8 mouse cellular contexts compared by ENCODE assay signal in the genomic region with DNA sequence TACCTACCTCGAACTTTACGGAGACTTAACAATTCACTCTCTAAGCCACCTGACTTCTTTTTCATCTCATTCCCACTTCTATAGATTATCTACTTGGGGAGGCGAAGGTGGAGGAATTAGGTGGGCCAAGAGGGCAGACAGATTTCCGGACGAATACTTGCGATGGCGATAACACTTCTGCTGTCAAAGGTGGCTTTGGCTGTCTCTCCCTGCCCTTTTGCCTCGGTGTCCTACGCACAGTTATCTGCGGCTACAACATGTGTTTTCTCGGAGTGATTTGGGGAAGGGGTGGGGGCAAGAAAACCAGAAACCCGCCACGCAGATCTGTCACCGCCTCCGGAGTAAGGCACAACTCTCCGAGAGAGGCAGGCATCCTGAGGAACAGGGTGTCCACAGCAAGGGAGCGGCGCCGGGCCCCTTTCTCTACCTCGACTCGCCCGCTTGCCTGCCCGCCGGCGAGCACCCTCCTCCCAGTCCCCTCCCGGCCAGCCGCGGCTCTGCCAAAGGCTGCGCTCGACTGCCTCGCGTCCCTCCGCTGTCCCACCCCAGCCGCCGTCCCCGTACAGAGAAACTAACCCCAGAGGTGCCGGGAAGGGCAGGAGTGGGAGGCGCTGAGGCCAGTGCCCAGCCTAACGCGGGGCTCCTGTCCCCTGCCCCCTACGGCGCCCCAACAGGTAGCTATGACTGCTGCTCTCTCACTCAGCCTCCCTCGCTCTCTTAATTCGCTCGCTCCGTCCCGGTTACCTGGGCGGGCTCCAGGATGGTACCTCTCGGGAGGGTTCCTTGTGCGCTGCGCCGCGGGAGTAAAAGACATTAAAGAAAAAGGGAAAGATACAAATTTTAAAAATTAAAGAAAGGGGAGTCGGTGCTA. TPM values are rescaled to one million over a fixed set of nuclear protein-coding genes. Genes with fewer than 3 reads are reported as not detected.
DNase-seq lines count a peak whose midpoint lies in the region; ATAC-seq and TF ChIP-seq lines count a peak whose summit lies in the region.

No protein-coding gene starts in this region.

- peaks cover 89% of the 10 kb centered on the region for H3K27me3 ChIP-seq in E14TG2a.4 (ENCODE audit: insufficient read depth, low read length)
- peaks cover 27% of the 10 kb centered on the region for H3K27me3 ChIP-seq in forebrain, embryonic 13.5 days
- H3K27me3 ChIP-seq in heart, postnatal 0 days (ENCODE audit: control insufficient read depth, insufficient read depth, low read length), result peaks cover 18% of the 10 kb centered on the region
- peaks cover 32% of the 10 kb centered on the region for H3K27me3 ChIP-seq in lung, embryonic 16.5 days (ENCODE audit: control insufficient read depth, insufficient read depth, low read depth, low read length)

- peak overlapping the region; percentile 74 for H3K9ac ChIP-seq in forebrain, embryonic 13.5 days
- H3K9ac ChIP-seq in heart, postnatal 0 days (replicated peaks; ENCODE audit: low read depth, low read length), result peak overlapping the region; percentile 65
- peak overlapping the region; percentile 77 for H3K9ac ChIP-seq in lung, embryonic 16.5 days (ENCODE audit: low read length)

- H3K4me2 ChIP-seq in forebrain, embryonic 13.5 days, result peak overlapping the region; percentile 99
- peak overlapping the region; percentile 83 for H3K4me2 ChIP-seq in heart, postnatal 0 days (ENCODE audit: low read depth, low read length)
- H3K4me2 ChIP-seq in lung, embryonic 16.5 days (ENCODE audit: low read depth, low read length), result peak overlapping the region; percentile 98

- no peak for TF ChIP-seq EP300 in heart, postnatal 0 days (IDR thresholded peaks at IDR 0.05; ENCODE audit: low read depth)

- TF ChIP-seq CTCF in E14TG2a.4 (conservative IDR thresholded peaks at IDR 0.05; ENCODE audit: low read length), result no peak
- no peak for TF ChIP-seq CTCF in bone marrow, adult 2 months (IDR thresholded peaks at IDR 0.05; ENCODE audit: control insufficient read depth, insufficient read depth, low read length)
- no peak for TF ChIP-seq CTCF in heart, postnatal 0 days (IDR thresholded peaks at IDR 0.05; ENCODE audit: low read depth)

- under 1% methylated on average over 54 of the region's 54 CpGs for WGBS in bone marrow, adult 2 months
- WGBS in forebrain, embryonic 13.5 days, result 0% methylated on average over 54 of the region's 54 CpGs
- under 1% methylated on average over 53 of the region's 54 CpGs for WGBS in heart, postnatal 0 days
- WGBS in lung, embryonic 16.5 days, result under 1% methylated on average over 53 of the region's 54 CpGs

- H3K4me3 ChIP-seq in E14TG2a.4 (replicated peaks; ENCODE audit: low read length), result peak overlapping the region; percentile 77
- H3K4me3 ChIP-seq in bone marrow, adult 2 months (replicated peaks; ENCODE audit: control insufficient read depth, low read depth, low read length), result peak overlapping the region; percentile 16
- H3K4me3 ChIP-seq in forebrain, embryonic 13.5 days, result peak overlapping the region; percentile 75
- peak overlapping the region; percentile 69 for H3K4me3 ChIP-seq in heart, postnatal 0 days (ENCODE audit: low read depth, low read length)
- peak overlapping the region; percentile 73 for H3K4me3 ChIP-seq in lung, embryonic 16.5 days (ENCODE audit: low read length)

- ATAC-seq in forebrain, embryonic 13.5 days, result peak; percentile 57
- ATAC-seq in heart, postnatal 0 days (ENCODE audit: insufficient read depth, low read depth), result peak; percentile 64
- ATAC-seq in lung, embryonic 16.5 days (ENCODE audit: low read depth), result peak; percentile 62

- H3K27ac ChIP-seq in bone marrow, adult 2 months (ENCODE audit: control insufficient read depth, insufficient read depth, low read depth, low read length, poor library complexity), result peak overlapping the region; percentile 17; the same call in 1 of the 2 replicates
- H3K27ac ChIP-seq in forebrain, embryonic 13.5 days, result peak overlapping the region; percentile 93
- H3K27ac ChIP-seq in heart, postnatal 0 days (ENCODE audit: low read depth), result peak overlapping the region; percentile 93
- peak overlapping the region; percentile 91 for H3K27ac ChIP-seq in lung, embryonic 16.5 days (ENCODE audit: low read length)

- peaks cover 46% of the 10 kb centered on the region for H3K4me1 ChIP-seq in E14TG2a.4 (replicated peaks; ENCODE audit: low read depth, low read length)
- H3K4me1 ChIP-seq in bone marrow, adult 2 months (ENCODE audit: control insufficient read depth, insufficient read depth, low read length), result no peaks in the 10 kb centered on the region
- H3K4me1 ChIP-seq in forebrain, embryonic 13.5 days, result peaks cover 75% of the 10 kb centered on the region
- no peaks in the 10 kb centered on the region for H3K4me1 ChIP-seq in heart, postnatal 0 days (ENCODE audit: control insufficient read depth, insufficient read depth)
- peaks cover 11% of the 10 kb centered on the region; the same call in 1 of the 2 replicates for H3K4me1 ChIP-seq in lung, embryonic 16.5 days (replicated peaks; ENCODE audit: control insufficient read depth, insufficient read depth, low read length)

- no peaks in the 10 kb centered on the region for H3K9me3 ChIP-seq in E14TG2a.4 (ENCODE audit: low read length)
- H3K9me3 ChIP-seq in forebrain, embryonic 13.5 days (replicated peaks), result no peaks in the 10 kb centered on the region
- no peaks in the 10 kb centered on the region for H3K9me3 ChIP-seq in heart, postnatal 0 days (replicated peaks; ENCODE audit: control insufficient read depth, low read length)
- H3K9me3 ChIP-seq in lung, embryonic 16.5 days (ENCODE audit: control insufficient read depth, low read length), result no peaks in the 10 kb centered on the region

- TF ChIP-seq POLR2A in bone marrow, adult 2 months (IDR thresholded peaks at IDR 0.05; ENCODE audit: borderline replicate concordance, control insufficient read depth, low read depth, low read length), result no peak

- H3K36me3 ChIP-seq in E14TG2a.4 (ENCODE audit: insufficient read depth, low read length), result no peaks in the 10 kb centered on the region
- H3K36me3 ChIP-seq in forebrain, embryonic 13.5 days (ENCODE audit: poor library complexity, severe bottlenecking), result no peaks in the 10 kb centered on the region
- H3K36me3 ChIP-seq in heart, postnatal 0 days (replicated peaks; ENCODE audit: control insufficient read depth, insufficient read depth, low read length), result no peaks in the 10 kb centered on the region
- no peaks in the 10 kb centered on the region for H3K36me3 ChIP-seq in lung, embryonic 16.5 days (ENCODE audit: control insufficient read depth, insufficient read depth, low read length)

- DNase-seq in heart, postnatal 0 days (ENCODE audit: low spot score), result peak; percentile 74
- peak; percentile 76 for DNase-seq in kidney, postnatal 10 days
- DNase-seq in right cerebral cortex, postnatal 14 days, result peak; percentile 52
- no peak for DNase-seq in T-cell, adult 2 months (ENCODE audit: low spot score)

RNA-seq across cellular contexts. Expression of a gene that starts 5.0 kb away (rescaled TPM):
- polyA plus RNA-seq in bone marrow, adult 2 months (2011; ENCODE audit: insufficient read depth, insufficient read length, low replicate concordance, missing spikeins), result 33.0 and 38.0 TPM in 2 replicates
- 143 and 149 TPM in 2 replicates for polyA plus RNA-seq in forebrain, embryonic 13.5 days (2015; fragmentation: Nextera tagmentation; extraction: Ambion mirVana)
- total RNA-seq in heart, postnatal 0 days (2014; rRNA removed; ENCODE audit: low replicate concordance), result 30.8 and 68.5 TPM in 2 replicates
- 23.4 and 25.4 TPM in 2 replicates for polyA plus RNA-seq in heart, postnatal 0 days (2015; fragmentation: Nextera tagmentation; extraction: Ambion mirVana)
- polyA plus RNA-seq in lung, embryonic 16.5 days (2015; fragmentation: Nextera tagmentation; extraction: Ambion mirVana), result 20.7 and 20.9 TPM in 2 replicates

RNA-seq across cellular contexts. Expression of a gene that starts 5.6 kb away (rescaled TPM):
- 48.4 and 61.8 TPM in 2 replicates for polyA plus RNA-seq in bone marrow, adult 2 months (2011; ENCODE audit: insufficient read depth, insufficient read length, low replicate concordance, missing spikeins)
- 372 and 377 TPM in 2 replicates for polyA plus RNA-seq in forebrain, embryonic 13.5 days (2015; fragmentation: Nextera tagmentation; extraction: Ambion mirVana)
- total RNA-seq in heart, postnatal 0 days (2014; rRNA removed; ENCODE audit: low replicate concordance), result 66.5 and 87.7 TPM in 2 replicates
- polyA plus RNA-seq in heart, postnatal 0 days (2015; fragmentation: Nextera tagmentation; extraction: Ambion mirVana), result 150 and 152 TPM in 2 replicates
- 246 and 249 TPM in 2 replicates for polyA plus RNA-seq in lung, embryonic 16.5 days (2015; fragmentation: Nextera tagmentation; extraction: Ambion mirVana)

RNA-seq across cellular contexts. Expression of a gene that starts 50.8 kb away (rescaled TPM):
- not detected in 2 replicates for polyA plus RNA-seq in bone marrow, adult 2 months (2011; ENCODE audit: insufficient read depth, insufficient read length, low replicate concordance, missing spikeins)
- 0.57 and 1.6 TPM in 2 replicates for polyA plus RNA-seq in forebrain, embryonic 13.5 days (2015; fragmentation: Nextera tagmentation; extraction: Ambion mirVana)
- 0.12 and 0.19 TPM in 2 replicates for total RNA-seq in heart, postnatal 0 days (2014; rRNA removed; ENCODE audit: low replicate concordance)
- 0.16 and 0.25 TPM in 2 replicates for polyA plus RNA-seq in heart, postnatal 0 days (2015; fragmentation: Nextera tagmentation; extraction: Ambion mirVana)
- polyA plus RNA-seq in lung, embryonic 16.5 days (2015; fragmentation: Nextera tagmentation; extraction: Ambion mirVana), result 1.3 and 1.5 TPM in 2 replicates

Comparison
In these comparisons a context has a peak if more than half of its experiments do, and no peak if none do; other contexts are left out.
1. H3K4me3 ChIP-seq: peak in every context shown above with its lines; median percentile 77 in E14TG2a.4; 75 in forebrain, embryonic 13.5 days; 73 in lung, embryonic 16.5 days; 69 in heart, postnatal 0 days; 16 in bone marrow, adult 2 months.
2. H3K27ac ChIP-seq: peak in every context shown above with its lines; median percentile 93 in forebrain, embryonic 13.5 days; 93 in heart, postnatal 0 days; 91 in lung, embryonic 16.5 days; 17 in bone marrow, adult 2 months.